Mouse (Mus musculus): Measurements from ENCODE around the gene Bcar3.
"Not testable (repeated sequence)": the region's sequence is repeated elsewhere in the genome, so short reads cannot be mapped to it uniquely, and the experiment has no call there.

Gene Bcar3

DNA sequence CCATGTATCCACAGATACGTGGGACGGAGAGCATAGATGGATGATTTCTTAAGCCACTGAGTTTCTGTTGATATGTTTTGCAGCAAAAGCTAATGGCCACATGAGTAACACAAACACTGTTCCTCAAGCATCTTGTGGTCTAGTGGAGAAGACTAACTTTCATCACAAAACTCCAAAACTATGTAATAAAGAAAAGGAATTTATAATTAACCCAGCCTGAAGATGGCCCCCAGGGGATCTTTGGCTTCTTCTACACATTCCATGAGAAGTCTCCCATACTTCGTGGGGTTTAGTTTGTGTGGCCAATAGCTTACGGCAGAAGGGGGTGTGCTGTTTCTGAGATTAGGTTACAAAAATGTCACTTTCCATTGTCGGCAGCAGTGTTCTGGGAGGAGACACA lies 92.5 kb downstream of the Bcar3 start:
- DNase-seq (ENCODE audit: low read depth, low spot score): no peak

GRCm38 (mm10) chr3:122387771-122388170 lies 93.8 kb downstream of the Bcar3 start:
- DNase-seq (ENCODE audit: low read depth, low spot score): no peak

DNA sequence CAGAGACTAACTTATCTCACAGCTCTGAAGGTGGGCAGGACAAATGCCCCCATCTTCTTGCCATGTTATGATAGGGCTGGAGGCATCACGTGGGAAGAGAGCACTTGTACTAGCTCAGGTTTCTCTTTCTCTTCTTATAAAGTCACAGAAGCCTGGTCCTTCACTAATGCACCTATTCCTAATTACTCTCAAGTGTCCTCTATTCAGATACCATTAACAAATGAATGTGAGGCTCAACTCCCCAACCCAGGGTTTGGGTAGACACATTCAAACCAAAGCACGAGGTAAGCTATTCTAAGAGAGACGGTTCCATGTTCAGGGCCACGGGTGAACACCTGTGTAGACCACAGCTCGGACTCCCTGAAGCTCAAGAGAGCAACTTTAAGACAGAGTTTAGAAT lies 96.0 kb downstream of the Bcar3 start:
- DNase-seq (ENCODE audit: low read depth, low spot score): no peak

DNA sequence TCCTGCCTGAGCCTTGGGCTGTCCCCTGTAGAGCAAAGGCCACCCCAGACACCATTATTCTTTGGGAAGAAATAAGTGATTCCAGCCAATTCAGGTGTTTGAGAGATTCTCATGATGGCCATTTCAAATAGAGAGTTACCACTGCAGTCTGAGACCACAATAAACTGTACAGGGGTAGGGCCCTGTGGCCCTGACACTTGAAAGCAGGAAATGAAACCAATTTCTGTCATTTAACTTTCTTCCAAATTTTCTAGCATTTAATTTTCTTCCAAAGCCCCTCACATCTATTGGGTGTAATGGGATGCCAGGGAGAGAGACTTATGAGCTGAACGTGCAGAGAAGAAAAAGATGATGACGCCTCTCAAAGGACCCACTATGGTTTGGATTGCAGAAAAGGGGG lies 97.2 kb downstream of the Bcar3 start:
- no peak for DNase-seq (ENCODE audit: low read depth, low spot score)

- no peak for DNase-seq (ENCODE audit: low read depth, low spot score)
Measured at GRCm38 (mm10) chr3:122391816-122392215, 97.9 kb downstream of the Bcar3 start.

- DNase-seq (ENCODE audit: low read depth, low spot score): not testable (repeated sequence)
Measured at GRCm38 (mm10) chr3:122393411-122393810, 99.5 kb downstream of the Bcar3 start.

DNA sequence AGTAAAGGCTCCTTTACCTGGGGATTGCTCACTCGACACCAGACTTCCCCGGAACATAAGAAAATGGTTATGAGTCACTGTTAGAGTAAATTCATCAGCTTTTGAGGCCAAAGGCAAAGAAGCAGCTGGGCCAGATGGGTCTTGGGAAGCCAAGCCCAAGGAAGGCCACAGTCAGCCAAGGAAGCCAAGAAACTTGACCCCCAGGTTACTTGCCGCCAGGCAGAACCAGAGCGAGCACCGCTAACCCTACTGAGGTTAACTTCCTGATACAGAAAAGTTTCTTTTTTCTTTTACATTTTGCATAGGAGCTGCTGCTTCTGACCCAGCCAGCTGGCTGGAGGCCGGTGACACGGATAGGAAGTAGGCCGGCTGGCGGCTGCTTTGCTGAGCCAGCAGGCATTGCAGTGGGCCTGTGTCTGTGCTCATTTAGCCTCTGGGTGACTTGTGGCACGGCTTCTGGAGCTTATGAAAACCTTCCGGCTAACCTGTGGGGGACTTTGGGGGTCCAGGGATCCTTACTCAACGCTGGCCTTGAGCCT lies 100.0 kb downstream of the Bcar3 start:
- DNase-seq (ENCODE audit: low read depth, low spot score): no peak

DNA sequence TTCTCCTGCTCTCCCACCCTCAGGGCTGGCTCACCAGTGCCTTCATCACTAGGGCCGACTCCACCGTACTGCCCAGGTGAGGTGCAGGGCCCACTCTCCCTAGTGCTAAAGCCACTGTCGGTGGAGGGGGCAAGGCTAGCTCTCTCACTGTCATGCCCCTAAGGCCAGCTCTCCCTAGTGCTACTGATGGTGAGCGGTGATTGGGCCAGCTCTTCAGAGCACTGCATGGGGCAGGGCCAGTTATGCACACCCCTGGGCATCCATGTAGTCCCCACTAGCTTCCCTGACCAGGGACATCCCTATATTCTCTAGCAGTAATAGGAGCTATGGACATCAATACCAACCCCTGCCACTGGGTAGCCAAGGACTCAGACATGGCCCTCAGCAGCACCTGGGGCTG lies 103.0 kb downstream of the Bcar3 start:
- DNase-seq (ENCODE audit: low read depth, low spot score): no peak

- no peak for DNase-seq (ENCODE audit: low read depth, low spot score)
Measured at GRCm38 (mm10) chr3:122397401-122397800, 103.5 kb downstream of the Bcar3 start.

DNA sequence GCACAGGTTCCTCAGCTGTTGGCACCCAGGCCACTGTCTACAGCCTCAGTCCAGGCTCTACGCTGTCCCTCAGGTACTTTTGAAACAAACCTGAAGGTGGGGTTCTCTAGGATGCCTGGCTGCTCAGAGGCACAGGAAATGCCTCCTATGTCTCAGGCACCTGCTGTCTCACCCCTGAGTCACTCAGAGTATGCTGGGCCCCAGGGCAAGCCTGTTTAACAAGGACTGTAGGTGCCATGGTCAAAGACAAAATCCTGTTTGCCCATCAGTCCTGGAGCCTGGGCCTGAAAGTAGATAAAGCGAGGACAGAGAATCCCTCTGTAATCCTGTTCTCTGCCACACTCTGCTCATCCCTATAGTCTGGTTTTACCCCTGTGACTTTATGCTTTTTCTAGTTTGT lies 107.1 kb downstream of the Bcar3 start:
- no peak for DNase-seq (ENCODE audit: low read depth, low spot score)

GRCm38 (mm10) chr3:122402143-122402542 lies 108.2 kb downstream of the Bcar3 start:
- no peak for DNase-seq (ENCODE audit: low read depth, low spot score)

GRCm38 (mm10) chr3:122403860-122404557 lies 110.1 kb downstream of the Bcar3 start:
- no peak for DNase-seq (ENCODE audit: low read depth, low spot score)

- no peak for DNase-seq (ENCODE audit: low read depth, low spot score)
Measured at GRCm38 (mm10) chr3:122405203-122405956, 111.4 kb downstream of the Bcar3 start.

DNA sequence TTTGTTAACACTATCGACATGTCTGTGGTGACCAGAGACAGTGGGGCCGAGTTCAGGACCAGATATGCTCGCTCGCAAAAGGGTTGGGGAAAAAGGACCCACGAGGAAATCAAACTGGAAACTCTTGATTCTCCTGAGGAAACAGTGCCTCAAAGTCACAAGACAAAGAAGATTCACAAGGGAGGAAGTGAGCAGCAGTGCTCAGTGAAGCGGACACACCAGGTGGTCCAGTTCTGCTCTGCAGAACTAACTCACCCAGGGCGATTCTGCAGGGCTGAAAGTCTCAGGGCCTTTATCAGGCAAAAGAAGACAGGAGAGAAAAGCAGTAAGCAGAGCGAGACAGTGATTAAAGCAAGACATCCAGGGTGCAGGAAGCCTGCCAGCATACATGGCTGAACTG lies 112.5 kb downstream of the Bcar3 start:
- no peak for DNase-seq (ENCODE audit: low read depth, low spot score)

DNA sequence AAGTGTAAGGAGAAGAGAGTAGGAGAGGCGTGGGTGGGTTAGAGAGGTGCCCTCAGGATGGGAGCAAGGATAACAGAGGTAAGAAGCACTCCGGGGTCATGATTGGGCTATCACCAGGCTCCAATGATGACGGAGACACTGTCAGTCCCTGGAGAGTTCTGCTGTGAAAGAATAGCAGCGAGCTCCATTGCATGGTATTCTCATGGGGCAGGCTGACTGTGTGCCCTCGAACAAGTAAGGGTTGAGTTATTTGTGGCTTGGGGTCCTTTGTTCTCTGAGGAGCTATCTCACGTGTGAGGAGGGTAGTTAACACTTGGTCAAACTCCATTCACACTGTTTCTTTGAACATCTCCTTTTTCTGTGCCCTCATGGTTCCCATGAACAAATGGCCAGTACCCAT lies 113.8 kb downstream of the Bcar3 start:
- DNase-seq (ENCODE audit: low read depth, low spot score): no peak

DNA sequence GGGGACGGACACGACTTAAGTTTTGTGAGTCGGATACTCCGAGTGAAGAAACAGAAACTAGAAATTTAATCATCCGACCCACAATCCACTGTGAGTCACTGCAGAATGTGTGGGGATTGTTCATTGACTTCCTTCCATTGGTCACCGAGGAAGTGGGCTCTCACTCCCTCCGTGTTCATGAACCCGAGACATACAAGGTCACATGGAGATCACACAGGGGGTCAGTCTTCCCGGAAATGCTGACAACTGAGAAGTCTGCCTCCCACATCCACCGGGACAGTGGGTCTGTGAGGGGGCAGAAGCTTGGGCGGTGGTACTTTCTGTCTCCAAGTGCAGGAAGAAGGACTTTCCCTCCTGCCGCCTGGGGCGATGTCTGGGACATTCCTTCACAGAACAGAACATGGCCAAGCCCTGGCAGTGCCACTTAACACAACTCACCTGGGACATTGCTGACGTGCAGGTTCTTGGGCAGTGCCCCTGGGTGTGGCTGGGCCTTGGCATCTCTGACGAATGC lies 114.9 kb downstream of the Bcar3 start:
- DNase-seq (ENCODE audit: low read depth, low spot score): no peak

DNA sequence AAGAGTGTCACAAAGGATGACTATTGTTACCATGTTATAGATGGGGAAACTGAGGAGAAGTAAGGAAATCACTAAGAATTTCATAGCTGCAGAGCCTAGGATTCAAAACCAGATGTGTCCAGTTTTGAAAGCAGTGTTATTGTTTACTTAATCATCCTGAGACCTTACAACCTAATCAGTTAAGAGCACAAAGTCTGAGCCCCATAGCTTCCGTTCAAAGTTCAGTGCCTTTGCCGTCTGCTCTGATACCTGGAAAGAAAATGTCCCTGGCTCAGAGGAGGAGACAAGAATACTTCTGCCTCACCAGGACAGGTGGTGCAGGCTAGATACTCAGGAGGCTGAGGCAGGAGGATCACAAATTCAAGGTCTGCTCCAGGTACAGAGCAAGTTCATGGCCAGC lies 117.7 kb downstream of the Bcar3 start:
- no peak for DNase-seq (ENCODE audit: low read depth, low spot score)

GRCm38 (mm10) chr3:122413729-122414561 lies 120.0 kb downstream of the Bcar3 start:
- no peak for DNase-seq (ENCODE audit: low read depth, low spot score)

- no peak for DNase-seq (ENCODE audit: low read depth, low spot score)
Measured at GRCm38 (mm10) chr3:122414868-122415267, 120.9 kb downstream of the Bcar3 start.

GRCm38 (mm10) chr3:122417466-122417865 lies 123.5 kb downstream of the Bcar3 start:
- DNase-seq (ENCODE audit: low read depth, low spot score): no peak

GRCm38 (mm10) chr3:122418564-122419274 lies 124.8 kb downstream of the Bcar3 start:
- no peak for DNase-seq (ENCODE audit: low read depth, low spot score)
